Mouse (Mus musculus) urinary bladder, postnatal 14 days (tissue): Measurements from ENCODE around the gene Slc7a11.
A peak's percentile ranks its signal among the peaks of the same experiment; 100 is the strongest.

Source experiments
- DNase-seq: peaks from one replicate; pipeline ENCODE4 v3.0.0; 2021; ENCODE audit warnings: low spot score

Slc7a11 gene

DNA sequence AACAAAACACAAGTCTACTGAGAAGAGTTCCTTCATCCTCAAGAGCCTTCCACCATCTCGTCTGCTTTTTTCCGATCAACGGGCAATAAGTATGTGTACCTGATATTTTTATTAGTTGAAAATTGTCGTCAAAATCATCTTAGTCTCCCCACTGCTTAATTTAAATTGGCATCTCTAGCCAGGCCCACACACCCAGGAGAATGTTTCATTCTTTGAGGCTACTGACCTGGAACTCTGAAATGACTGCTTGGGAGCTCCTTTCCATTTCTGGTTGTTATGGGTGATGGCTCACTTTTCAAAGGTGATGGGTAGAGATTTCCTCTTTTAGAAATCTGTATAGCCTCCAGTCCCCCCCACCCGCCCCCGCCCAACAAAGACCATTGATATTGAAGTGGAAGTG, 54.6 kb downstream of the Slc7a11 start:
- no peak for DNase-seq

DNA sequence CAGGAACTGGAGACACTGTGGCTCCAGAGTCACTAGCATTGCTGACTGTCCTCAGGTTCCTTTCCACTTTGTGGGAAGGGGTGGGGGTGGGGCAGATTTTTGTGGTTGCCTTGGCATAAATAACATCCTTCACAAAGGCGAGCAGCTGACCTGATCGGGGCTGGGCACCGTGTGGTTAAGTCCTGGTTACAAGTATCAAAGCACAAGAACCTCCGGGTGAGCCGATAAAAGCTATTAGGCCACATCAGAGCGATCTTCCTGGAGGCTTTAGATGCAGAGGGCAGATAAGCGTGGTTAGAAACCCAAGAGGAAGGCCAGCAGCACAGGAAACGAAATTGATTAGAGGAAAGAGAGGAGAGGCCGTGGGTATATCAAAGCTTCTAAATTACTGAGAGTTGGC, 55.1 kb downstream of the Slc7a11 start:
- DNase-seq = peak; percentile 13

DNA sequence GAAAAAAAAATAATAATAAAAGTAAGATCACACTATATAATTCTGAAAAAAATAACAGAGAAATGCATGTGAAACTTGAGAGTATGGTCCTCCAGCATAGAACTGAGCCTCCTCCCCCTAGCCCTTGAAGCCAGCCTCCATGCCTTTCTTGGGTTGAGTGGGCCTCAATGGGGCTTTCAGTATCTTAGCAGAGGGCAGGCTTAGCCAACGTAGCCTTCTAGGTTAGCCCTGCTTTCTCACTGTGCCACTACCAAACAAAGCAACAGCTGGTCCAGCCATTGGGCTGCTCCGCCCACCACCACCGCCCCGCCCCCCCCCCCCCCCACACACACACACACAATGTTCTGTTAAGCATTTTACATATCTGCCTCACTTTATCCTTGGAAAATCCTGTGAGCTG, 56.1 kb downstream of the Slc7a11 start:
- DNase-seq = no peak

DNA sequence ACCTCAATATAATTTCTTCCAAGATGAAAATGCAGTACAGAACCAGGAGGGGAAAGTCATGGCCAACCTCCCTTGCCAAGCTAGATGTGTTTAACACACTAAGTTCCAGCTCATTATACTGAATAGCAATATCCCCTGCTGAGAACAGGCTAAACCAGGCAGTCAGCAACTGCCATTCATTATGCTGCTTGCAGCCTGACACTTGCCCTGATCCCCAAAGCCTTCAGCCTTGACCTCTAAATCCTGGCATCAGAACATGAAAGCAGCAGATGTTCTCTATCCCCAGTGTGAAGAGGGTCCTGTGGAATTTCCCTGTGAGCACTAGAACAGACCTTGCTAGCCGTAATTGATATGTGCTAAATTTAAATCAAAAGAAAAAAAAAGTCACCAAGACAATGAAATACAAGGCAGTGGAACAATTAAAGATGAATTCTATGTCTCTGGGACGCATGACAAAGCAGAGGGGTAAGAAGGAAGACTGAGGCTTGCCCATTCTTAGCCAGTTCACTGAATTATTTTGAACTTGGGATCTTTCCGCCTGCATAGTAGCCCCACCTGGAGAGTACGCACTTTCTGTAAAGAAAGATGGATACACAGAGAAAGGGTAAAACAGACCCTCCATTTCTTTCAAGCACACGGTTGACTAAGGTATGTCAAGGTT, 56.7 kb downstream of the Slc7a11 start:
- no peak for DNase-seq

- DNase-seq = no peak
Measured at GRCm38 (mm10) chr3:50386066-50386465, 57.3 kb downstream of the Slc7a11 start.

GRCm38 (mm10) chr3:50382729-50383128, 60.7 kb downstream of the Slc7a11 start:
- no peak for DNase-seq

GRCm38 (mm10) chr3:50381861-50382693, 61.3 kb downstream of the Slc7a11 start:
- DNase-seq = peak; percentile 29

- DNase-seq = peak; percentile 88
Measured at GRCm38 (mm10) chr3:50381160-50381860, 62.1 kb downstream of the Slc7a11 start.

DNA sequence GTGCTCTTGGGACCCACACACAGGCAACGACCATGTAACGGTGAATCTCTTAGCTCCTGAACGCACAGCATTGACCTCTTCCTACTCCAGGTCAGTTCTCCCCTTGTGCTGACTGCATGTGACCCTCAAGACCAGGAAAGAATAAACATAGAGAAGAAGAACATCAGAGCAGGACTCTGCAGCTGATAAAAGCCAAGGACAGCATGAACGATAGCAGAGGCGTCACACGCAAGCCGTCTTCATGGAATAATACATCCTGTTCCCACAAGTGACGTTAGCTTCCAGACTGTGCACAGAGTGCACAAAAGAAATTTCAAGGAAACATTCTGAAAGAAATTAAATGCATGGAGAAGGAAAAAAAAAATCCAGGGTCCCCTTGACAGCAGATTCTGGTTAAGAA, 63.5 kb downstream of the Slc7a11 start:
- no peak for DNase-seq

DNA sequence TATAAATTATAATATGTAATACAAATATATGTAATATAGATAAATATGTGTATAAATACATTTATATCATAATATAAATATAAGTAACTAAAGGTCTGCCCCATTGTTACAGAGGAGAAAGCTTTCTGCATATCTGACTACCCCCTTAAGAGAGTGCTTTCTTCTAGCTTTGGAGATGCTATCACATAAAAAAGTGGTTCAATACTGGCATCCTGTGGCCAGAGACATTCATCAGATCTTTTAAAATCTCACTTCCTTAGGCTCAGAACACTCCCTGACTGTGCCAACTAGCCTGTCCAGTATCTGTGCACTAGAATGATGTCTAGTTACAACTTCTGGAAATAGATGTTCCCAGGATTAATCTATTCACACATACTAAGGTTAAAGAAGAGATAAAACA, 67.9 kb downstream of the Slc7a11 start:
- no peak for DNase-seq

GRCm38 (mm10) chr3:50369791-50370190, 73.6 kb downstream of the Slc7a11 start:
- no peak for DNase-seq

DNA sequence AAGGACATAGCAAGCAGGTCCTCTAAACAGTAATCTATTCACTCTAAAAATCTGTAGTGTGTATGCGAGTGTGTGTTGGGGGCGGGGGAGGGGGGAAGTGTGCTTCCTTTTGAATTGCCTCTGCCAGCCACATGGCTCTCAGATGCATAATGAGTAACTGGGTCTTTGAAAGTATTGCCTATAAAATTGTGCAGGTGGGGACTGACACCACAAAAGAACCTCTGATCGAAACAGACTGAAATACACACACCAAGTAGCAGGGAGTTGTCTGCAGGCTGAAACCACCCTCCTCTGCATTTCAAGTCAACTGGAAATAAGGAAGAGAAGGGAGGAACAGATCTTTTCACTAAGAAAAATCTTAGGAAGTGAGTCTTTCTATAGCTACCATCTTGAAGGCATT, 76.2 kb downstream of the Slc7a11 start:
- DNase-seq = no peak

DNA sequence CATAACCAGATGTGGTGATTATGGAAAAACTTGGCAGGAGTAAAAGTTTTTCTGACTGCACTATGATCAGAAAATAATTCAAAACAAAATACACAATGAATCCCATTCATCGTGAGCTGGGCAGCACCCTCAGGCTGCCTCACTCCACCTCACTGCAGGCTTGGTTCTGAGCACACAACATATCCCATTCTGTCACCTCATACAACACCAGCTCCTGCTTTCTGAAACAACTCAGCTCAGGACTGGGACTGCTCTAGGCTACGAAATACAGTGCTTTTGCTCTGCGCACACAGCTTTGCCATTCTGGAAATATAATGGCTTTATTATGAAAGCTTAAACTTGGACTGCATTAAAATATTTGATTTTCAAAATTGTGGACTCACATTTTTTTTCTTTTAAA, 79.8 kb downstream of the Slc7a11 start:
- DNase-seq = no peak

DNA sequence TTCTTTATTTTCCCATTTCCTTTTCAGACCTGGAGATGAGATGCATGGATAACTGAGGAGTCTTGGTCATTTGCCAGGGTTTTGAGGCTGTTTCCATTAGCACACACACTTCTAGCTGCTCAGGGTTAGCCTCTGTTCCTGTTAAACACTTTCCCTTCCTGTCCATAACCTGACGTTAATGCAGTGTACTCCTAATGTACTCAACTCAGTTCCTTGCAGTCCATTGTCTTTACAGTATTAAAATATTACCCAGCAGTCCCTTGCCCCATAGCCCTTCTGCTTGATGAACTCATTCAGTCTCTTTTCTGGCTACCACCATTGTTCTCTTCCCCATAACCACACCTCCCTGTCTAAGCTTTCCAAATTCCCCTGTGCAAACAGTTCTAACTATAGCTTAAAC, 96.3 kb downstream of the Slc7a11 start:
- DNase-seq = no peak

GRCm38 (mm10) chr3:50344411-50344810, 99.0 kb downstream of the Slc7a11 start:
- peak; percentile 8 for DNase-seq

DNA sequence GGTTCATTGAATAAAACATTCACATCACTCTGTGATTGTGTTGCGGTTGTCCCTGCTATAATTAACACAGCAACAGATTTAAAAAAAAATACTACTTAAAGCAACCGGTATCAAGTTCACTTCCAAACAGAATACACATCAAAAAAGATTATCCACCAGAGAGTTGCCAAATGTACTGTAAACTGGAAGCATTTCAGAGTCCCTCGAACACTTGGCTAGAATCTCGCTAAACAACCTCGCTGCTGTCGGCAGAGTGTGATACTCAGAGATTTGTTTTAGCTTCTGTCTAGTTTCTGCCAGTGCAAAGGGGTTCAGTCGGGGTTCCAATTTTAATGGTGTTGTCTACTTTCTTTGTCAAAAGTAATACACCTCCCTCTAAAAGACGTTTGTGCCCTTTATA, 118.9 kb downstream of the Slc7a11 start:
- no peak for DNase-seq

DNA sequence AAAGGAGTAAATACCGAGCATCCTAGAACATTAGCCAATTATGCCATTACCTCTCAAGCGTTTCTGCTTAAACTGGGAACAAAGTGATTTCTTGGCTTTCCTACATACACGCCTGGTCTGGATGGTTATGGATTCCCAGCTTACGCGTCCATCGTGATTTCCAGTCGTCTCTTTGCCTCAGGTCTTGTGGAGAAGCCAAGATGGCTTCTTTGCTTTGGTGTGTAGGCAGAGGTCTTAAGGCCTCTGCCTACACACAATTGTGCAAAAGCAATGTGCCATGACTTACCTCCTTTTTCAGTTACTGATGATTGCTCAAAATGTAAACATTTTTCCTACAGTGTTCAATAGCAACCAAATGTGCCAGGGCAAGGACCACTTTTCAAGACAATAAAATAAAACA, 119.5 kb downstream of the Slc7a11 start:
- DNase-seq = no peak

- DNase-seq = no peak
Measured at GRCm38 (mm10) chr3:50320862-50321261, 122.6 kb downstream of the Slc7a11 start.

- DNase-seq = no peak
Measured at GRCm38 (mm10) chr3:50318074-50318473, 125.3 kb downstream of the Slc7a11 start.

DNA sequence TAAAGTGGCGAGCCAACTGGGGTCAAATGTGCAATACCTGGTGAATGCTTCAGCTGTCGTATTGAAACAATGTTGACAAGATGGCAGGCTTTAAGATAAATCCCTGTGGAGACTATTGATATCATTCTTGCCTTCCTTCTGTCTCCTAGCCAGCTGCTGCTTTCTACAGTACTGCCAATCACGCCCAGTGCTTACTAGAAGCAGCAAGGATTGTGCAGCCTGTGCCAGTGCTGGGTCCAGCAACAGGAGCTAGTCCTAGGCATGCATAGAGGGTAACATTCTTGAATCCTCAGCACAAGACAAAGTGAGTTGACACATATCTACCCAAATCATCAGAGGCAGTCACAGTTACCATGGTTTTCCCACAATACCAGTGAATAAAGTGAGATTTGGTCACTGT, 129.6 kb downstream of the Slc7a11 start:
- no peak for DNase-seq

DNA sequence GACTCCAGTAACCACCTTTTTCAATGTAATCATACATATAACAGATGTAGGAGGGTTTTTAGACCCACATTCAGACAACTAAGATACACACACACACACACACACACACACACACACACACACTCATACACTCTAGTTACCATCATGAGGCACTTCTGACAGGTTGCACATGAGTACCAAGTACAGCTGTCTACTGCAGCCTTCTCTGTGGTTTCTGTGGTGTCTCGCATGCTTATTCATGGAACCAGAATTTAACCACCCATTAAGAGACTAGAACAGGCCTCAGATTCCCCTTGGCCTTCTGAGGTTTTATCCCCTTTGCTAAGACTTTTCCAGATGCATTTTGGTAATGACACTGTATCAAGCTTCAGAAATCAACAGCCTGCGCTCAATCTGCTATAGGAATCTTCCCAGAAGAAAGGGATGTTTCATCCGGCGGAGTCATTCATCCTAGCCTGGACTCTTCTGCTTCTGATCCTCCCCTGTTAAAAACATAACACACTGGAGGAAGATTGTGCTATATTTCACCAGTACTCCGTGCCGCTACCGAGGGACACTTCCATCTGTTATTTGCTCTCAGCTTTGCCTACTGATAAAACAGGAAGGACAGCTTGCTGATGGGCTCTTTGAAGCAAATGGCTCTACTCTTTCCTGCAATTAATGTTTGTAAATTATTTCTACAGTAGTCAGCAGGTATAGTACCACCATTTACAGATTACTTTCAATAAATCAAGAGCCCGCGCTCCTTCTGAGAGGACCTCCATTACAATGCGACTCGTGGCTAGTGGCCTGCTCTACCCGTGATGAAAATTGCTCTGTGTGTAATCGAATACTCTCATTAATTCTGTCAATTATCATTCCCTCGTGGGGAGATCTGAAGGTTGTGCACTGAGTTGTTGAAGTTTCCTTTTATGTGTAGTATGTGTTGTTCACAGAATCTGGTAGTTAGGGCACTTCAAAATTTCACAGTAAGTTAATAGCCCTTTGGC, 135.8 kb downstream of the Slc7a11 start:
- no peak for DNase-seq

DNA sequence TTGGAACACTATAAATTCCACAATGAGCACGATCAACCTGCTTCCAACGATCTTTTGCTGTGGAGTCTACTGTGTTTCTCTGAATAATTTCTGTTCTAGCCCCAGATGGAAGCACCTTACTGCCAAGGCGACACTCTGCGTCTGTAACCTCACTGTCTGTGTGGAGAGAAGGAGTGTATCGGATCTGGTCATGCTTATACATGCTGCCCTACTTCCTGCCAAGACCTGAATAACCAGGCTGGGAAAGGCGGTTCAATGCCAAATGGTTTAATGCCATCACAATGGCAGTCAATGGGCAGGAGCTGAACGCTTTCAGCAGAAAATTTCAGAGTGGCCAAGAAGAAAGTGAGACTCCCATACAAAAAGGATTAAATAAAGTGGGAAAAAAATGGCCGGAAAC, 137.1 kb downstream of the Slc7a11 start:
- no peak for DNase-seq
